Mouse (Mus musculus) gastrocnemius, postnatal 36 days (tissue): ENCODE measurements around the gene Ccdc157. TPM values are rescaled to one million over a fixed set of nuclear protein-coding genes. Genes with fewer than 3 reads are reported as not detected.
A peak's percentile ranks its signal among the peaks of the same experiment; 100 is the strongest.
"Not testable (repeated sequence)": the region's sequence is repeated elsewhere in the genome, so short reads cannot be mapped to it uniquely, and the experiment has no call there.

ENCODE experiments used
- DNase-seq, 2 experiments: peaks; one replicate each; pipeline ENCODE4 v3.0.0; 2022
- intact Hi-C: fragments of 180-260 bp; cut with DNase I; formaldehyde crosslinking; loops from one replicate; pipeline ENCODE4 v1.15.1; 2025
- total RNA-seq, 2 experiments: library from RNA; stranded (reverse); gene quantifications; 2 replicates each; pipeline ENCODE4 v1.2.3; 2021

Gene Ccdc157
- total RNA-seq, 2 experiments from 2014 or later = 2.6 to 2.8 TPM

DNA sequence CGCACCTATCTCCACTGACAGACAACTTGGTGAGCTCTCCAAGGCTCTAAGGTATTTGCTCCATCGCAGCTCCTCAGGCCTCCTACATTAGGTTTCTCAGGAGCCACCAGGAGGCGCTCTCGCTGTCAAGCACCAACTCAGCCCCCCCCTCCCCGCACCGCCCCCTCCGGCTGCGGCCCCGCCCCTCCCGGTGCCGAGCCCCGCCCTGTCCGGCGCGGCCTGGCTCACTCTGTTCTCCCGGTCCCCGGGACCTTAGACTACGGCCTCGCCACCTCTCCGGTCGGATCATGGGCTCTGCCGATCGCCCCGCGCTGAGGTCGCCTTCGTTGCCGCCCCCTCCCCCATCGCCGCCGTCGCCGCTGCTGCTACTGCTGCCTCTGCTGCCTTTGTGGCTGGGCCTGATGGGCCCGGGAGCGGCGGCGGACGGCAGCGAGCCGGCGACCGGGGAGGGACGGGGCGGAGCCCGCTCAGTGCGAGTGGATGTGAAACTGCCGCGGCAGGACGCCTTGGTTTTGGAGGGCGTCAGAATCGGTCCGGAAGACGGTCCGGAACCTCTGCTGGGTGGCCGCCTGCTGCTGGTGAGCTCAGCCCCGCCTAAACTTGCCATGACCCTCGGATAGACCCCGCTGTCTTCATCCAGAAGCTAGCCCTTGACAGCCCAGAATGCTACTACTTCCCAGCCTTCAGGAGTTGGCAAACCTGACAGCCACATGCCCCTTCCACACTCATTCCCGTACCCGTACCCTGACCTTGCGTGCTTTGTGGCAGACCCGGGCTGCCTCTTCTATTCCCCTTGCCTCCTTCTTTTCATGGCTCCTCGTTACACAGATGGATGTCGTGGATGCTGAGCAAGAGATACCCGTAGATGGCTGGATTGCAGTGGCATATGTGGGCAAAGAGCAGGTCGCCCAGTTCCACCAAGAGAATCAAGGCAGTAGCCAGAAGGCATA, 24.8 kb downstream of the Ccdc157 start, which contains the start of gene Rnf215:
Gene Rnf215, plus strand, starts transcription at position 217 of the 950 bp plus-strand sequence.
- peak; percentile 87 for DNase-seq
- intact Hi-C loops = loop anchor here (1.0 to 5.0 kb wide), 4 partner anchors 24 to 287 kb away; partner anchors contain the start of gene Castor1

DNA sequence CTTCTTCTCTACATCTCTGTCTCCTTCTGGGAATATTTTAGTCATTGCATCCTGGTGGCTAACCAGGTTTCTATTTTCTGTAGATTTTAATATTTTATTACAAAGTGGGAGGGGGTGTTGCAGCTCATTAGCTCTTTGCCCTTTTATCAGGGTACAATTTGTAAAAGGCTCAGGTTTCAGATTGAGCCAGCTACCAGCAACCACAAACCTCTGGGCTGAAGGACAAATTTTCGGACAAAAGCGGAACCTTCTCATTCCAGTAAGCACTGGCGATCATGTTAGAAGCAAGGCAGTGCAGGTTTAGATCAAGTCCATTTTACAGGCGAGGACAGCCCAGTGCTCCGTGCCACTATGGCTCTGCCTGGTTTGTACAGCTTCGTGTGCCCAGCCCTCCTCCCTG, 25.7 kb downstream of the Ccdc157 start:
- intact Hi-C loops = loop anchor here (2.0 kb wide), 1 partner anchor 24 kb away; no protein-coding TSS in a partner anchor
- no peak for DNase-seq

DNA sequence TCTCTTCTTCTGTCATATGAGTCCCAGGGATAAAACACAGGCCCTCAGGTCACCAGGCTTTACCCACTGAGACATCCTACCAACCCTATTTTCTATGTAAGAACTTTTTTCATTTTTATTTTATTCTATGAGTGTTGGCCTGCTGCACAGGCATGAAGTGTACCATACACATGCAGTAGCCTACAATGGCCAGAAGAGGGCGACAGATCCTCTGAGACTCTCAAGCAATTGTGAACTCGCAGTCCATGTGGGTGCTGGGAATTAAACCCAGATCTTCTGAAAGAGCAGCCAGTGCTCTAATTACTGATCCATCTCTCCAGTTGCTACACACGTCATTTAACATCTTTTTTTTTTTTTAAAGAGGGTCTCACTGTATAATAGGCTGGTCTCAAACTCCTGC, 26.6 kb downstream of the Ccdc157 start:
- no peak for DNase-seq
- intact Hi-C loops = no loop called here

DNA sequence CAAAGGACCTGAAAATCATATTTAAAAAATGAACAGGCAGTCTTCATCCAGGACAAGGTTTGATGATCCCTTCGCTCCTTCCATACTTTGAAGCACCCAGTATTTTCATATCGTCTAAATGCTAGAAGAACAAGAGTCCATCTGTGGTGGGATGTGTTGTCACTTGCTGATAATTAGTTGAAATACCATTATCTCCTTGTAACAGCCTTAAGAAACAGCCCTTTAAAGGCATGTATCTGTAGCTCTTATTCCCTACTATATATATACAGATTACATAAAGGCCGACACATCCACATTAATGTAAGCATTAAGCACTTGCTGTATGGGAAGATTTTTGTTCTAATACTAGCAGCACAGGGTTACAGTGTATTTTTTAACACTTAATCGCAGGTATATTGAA, 31.6 kb downstream of the Ccdc157 start:
- intact Hi-C loops, DNase-seq: not testable (repeated sequence)

DNA sequence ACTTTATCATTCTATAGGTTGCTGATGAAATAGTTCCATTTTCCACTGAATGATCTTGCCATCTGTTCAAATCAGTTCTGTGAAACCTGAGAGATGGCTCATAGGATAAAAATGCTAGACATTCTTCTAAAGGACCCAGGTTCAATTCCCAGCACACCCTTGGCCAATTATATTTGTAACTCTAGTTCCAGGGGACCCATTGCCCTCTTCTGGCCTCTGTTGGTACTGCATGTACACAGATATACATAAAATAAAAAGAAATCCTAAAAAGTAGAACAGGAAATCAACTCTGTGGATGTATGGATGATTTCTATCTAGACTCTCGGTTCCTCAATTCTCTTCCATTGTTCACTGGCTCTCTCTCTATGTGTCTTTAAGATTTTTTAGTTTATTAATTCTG, 33.0 kb downstream of the Ccdc157 start:
- no peak for DNase-seq
- intact Hi-C loops = no loop called here

DNA sequence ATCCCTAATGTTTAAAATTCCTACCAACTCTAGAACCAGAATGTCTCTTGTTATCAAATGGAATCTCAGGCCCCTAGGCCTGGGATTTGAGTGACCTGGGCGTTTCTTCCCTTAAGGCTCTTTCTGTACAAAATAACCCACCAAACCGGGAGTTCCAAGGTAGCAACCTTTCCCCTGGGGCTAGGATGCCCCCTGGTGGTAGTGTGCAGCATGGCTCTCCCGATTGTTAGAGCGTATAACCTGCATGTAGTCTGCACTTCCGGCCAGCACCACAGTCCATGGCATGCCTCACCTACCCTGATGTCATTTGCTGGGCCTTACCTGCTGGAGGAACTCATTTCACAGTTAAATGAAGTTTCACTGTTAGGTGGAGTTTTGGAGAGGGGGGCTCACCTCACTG, 36.2 kb downstream of the Ccdc157 start:
- intact Hi-C loops = loop anchor here (2.0 kb wide), 1 partner anchor 29 kb away; the partner anchor contains the start of gene Mtfp1
- DNase-seq = no peak

DNA sequence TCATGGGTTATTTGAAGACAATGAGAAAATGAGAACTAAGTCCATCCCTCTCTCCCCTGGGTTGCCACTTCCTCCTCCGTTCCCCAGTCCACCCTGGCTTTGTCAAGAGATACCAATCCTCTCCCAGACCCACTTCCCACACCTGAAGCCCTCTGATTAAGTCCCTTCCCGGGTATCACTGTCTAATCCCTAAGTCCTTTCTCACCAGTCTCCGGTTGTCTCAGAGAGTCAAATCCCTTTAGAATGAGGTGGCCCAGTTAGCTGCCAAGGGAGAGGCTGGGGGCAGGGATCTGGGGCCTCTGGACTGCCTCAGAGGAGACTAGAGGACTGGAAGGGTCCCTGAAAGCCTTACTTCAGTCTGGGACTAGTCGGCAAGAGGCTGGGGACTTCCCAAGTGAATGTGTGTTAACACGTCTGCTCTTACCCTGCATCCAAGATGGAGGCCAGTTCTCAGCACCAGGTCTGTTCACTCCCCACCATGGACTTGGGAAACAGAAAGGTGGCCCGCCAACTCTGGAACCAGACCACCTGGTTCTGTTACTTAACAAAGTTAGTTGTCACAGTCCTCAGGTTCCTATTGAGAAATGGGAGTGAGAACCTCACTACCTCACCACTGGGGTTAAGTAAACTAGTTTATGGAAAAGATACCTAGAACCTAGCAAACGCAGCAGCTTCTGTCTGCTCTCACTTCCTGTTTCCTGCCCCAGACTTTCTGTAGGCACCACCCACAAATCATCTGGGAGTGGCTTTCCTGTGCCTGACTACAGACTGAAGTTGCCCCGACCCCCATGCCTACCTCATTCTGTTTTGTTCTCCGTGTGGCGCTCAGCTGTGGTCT, 37.1 kb downstream of the Ccdc157 start, which contains the start of gene Sec14l2:
Gene Sec14l2, minus strand, starts transcription at position 674 of the 838 bp plus-strand sequence.
- DNase-seq = no peak
- intact Hi-C loops = loop anchor here (2.0 kb wide), 1 partner anchor 28 kb away; the partner anchor contains the start of gene Mtfp1

DNA sequence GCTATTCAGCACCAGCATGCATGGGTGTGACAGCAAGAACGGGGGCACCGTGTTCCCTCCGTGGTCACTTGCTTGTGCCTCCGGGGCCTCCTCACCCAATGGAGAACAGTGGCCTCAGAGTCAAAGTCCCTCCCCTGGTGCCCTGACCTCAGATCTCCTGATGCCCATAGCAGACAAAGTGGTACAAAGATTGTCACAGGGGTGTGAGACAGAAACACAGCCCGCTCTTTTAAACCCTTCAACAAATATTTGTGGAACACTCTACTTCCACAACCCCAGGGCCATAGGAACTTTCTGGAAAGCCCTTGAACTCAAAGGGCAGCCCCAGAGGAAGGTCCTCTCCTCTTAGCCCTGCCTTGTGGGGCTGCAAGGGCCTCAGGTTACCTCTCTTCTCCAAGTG, 37.9 kb downstream of the Ccdc157 start:
- intact Hi-C loops = loop anchor here (2.0 kb wide), 1 partner anchor 27 kb away; the partner anchor contains the start of gene Mtfp1
- no peak for DNase-seq

DNA sequence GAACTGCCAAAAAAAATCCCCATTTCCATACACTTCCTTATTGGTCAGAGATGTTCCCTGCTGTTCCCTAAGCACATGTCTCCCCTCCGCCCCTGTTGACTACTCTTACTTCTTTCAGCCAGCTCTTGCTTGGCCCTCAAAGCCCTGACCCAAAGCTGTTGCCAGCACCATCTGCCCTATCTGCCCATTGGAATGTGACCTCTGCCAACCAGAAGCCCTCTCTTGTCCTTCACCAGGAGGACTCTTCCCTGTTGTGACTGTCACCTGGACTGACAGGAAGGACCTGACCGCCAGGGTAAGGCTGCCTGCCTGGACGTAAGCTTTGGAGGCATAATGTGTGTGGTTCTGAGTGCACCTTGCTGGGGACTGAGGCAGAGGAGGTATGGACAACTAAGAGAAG, 38.4 kb downstream of the Ccdc157 start:
- intact Hi-C loops = loop anchor here (2.0 kb wide), 1 partner anchor 27 kb away; the partner anchor contains the start of gene Mtfp1
- DNase-seq = no peak

DNA sequence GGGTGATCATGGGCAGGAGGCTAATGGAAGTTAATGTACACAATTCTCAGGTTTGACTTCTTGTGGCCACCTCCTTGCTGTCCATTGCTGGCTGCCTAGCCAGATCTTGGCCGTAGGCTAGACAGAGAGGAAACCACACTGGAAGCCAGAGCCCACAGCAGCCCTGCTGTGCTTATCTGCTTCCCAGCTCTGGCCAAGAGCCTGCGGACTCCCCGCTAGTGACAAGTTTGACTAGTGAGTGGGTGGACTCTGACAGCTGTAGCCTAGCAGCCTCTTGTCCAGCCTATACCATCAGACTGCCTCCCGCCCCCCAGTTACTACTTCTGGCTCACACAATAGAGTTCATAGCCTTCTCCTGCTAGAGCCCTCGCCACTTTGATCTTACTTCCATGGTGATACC, 40.5 kb downstream of the Ccdc157 start:
- DNase-seq = no peak
- intact Hi-C loops = no loop called here

DNA sequence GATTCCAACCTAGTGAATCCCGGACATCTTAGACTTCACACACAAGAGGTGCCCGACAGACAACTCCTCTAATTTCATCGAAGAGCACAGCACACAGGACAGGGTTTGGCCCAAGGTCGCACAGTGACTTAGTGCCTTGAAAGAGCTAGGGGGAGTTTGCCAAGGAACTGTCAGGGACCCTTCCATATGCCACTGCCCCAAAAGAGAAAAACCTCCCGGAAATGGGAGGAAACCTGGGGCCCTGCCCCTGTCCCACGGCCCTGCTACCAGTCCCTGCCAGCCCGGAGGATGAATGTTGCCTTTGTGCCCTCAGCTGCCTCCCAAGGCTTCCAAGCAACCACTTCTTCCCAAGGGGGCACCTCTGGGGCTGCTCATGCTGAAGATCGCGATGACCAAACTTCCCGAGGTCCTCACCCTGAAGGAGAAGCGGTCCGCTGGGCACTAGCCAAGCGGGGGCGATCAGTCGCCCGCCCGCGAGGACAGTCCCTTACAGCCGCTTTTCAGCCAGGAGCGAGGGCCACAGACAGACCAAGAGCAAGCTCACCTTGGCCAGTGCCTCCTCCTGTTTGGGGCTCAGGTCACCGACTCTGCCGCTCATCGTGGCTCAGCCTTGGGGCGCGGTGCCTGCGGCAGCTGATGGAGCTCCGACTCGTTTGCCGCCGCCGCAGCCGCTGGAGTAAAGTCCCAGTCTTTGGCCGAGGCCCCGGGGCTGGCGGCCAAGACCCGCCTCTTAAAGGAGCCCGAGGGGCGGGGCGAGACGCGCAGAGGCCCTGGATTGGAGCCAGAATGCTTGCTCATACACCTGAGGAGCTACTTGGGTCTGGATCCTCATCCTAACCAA, 41.8 kb downstream of the Ccdc157 start:
- intact Hi-C loops = no loop called here
- peak; percentile 30 to 49 for DNase-seq

DNA sequence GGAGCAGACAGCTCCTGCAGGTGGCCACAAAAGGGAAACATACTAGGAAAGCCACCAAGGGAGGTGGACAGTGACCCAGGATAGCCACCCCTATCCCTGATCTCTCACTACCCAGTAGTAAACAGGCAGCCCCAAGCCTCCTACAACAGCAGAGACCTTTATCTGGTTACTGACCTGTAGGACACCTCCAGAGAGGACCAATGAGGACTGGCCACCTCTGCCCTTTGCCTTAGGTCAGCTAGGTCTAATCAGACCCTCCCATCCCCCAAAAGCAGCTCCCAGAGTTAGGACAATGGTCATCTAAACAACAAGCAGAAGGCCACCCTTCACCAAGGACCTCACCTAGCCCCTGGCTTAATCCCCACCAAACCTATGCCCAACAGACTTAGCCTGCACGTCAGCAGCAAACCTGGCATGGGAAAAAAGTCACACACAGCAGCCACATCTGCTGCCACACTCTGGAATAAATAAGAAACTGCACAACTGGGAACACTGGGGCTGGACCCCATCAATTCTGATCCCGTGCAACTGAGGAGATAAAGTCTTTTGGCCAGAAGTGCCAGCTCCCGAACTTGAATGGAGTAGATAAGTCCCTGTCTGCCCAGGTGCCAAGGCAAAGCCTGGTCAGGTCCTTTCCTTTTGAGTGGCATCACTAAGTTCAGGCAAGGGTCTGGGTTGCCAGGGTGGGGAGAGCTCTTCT, 42.6 kb downstream of the Ccdc157 start:
- intact Hi-C loops = no loop called here
- DNase-seq = no peak

DNA sequence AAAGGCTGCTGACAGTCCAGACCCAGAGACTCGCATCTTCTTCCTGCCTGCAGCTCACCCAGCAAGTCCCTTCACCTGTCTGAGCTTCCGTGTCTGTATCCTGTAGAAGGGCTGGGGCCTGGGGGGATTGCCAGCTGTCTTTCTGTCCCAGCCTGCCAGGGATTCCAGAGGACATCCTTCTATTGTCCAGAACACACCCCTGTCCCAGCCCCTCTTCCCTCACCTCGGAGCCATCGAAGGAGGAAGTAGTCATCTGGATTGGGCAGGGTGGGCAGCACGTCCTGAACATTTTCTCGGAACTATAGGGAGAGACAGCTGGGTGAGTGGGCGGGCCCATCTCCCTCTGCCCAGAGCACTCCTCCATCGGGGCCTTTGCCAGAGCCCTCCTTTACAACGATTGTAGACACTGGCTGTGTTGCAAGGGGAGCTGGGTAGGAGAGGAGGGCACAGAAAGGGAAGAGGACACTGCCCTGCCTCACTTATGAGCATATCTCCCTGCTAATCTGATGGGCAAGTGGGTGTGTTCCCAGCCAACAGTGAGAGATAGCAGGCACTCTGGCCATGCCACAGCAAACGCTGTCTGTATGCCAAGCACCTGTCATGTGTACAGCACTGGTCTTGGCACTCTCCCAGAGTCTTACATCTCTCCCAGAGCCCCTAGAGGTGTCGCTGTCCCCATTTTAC, 43.5 kb downstream of the Ccdc157 start:
- intact Hi-C loops = no loop called here
- no peak for DNase-seq

DNA sequence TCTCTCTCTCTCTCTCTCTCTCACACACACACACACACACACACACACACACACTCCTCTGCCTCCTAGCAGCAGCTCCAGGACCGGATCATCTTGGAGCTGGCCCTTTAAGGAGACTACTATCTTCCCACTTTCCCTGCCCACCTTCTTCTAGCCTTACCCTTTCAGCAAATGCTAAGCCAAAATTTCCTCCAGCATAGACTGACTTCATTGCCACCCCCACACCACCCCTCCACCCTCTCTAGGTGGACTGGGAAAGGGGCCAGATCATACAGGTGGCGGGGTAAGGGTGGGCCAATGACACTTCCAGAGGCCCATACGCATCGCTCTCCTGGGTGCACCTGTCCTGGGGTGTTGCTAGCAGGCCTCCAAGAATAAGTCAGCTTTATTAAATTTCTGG, 44.7 kb downstream of the Ccdc157 start:
- intact Hi-C loops = no loop called here
- no peak for DNase-seq

DNA sequence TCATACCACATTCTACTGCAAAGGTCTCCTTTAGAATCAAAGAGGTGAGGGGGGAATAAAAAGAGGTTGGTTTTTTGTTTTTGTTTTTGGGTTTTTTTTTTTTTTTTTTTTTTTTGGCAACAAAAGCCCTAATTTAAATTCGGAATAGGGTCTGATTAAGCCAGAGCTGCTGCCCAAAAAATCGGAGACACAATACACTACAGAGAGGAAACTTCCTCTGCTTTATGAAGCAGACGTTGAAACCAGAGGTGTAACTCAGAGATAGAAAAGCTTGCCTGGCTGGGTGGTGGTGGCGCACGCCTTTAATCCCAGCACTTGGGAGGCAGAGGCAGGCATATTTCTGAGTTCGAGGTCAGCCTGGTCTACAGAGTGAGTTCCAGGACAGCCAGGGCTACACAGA, 45.6 kb downstream of the Ccdc157 start:
- DNase-seq, intact Hi-C loops: not testable (repeated sequence)

DNA sequence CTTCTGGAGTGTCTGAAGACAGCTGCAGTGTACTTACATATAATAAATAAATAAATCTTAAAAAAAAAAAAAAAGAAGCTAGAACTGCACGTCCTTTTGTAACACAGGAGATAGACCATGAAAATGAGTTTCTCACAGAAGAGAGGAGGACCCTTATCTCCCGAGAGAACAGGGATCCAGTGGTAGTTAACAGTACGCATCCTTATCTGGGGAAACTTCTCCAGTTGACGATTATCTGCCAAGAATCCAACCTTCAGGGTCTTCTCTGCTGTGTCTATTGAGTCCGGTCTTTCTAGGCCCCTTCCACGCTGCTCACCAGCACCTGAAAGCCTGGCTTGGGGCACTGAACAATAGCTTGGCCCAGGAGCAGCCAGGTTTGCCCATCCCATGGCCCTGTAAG, 46.1 kb downstream of the Ccdc157 start:
- no peak for DNase-seq
- intact Hi-C loops = no loop called here

DNA sequence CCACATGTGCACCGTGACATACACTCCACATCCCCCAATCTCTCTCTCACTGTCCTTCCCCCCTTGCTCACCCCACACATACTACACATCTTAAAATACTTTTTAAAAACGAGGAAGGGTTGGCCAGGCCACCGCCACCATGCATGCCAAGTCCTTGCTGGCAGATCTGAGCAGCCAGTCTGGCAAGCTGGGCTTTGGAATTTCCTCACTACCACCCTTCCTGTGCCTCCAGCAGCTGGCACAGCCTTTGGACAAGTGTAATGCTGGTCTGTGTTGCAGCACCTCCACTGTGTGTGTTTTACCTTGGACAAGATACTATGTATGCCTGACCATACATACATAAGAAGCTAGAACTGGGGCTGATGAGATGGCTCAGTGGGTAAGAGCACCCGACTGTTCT, 46.6 kb downstream of the Ccdc157 start:
- DNase-seq = no peak
- intact Hi-C loops = no loop called here

DNA sequence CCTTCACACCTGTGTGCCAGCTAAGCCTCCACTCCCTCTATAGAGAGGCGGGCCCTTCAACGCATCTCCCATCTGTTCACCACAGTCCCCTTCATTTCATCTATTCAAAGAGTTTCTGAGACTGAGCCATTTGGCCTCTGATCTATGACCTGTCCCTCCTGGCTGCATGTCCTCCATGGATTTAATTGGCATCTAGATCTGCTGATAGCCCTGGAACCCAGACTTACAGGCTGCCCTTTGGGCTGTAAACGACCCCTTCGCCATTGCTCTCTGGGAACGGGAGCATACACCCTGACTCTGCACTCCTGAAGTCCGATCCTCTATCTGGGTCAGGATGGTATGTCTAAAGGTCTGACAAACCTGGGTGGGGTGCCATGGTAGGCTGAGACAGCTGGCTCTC, 47.2 kb downstream of the Ccdc157 start:
- intact Hi-C loops = no loop called here
- no peak for DNase-seq

DNA sequence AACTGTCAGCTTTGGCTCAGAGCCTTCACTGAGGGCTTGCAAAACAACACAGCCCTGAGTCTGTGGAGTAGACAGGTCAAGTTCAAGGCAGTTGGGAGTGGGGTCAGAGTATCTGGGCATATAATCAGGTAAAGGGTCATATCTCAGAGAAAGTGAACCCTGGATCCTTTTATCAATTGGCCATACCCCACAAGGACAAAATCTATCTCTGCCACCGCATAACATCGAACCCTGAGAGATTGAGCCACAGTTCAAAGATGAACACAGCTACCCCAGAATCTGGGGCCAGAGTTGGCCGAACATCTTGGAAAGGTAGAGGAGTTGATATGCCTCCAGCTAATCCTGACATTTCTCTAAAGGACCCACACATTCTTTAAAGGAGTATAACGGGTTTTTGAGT, 48.1 kb downstream of the Ccdc157 start:
- intact Hi-C loops = no loop called here

More for the DNA sequence above, 48.1 kb downstream of the Ccdc157 start:
- DNase-seq = no peak
